Mouse (Mus musculus): Measurements from ENCODE around the gene Ggta1. TPM values are rescaled to one million over a fixed set of nuclear protein-coding genes. Genes with fewer than 3 reads are reported as not detected.

The Ggta1 gene
- polyA plus RNA-seq, 1 experiment from 2014 or later, result 30.4 TPM

GRCm38 (mm10) chr2:35449687-35450622 lies 13.1 kb downstream of the Ggta1 start:
- peaks cover 75% of the 10 kb centered on the region for H3K4me1 ChIP-seq
- no peaks in the 10 kb centered on the region for H3K9me3 ChIP-seq
- H3K27me3 ChIP-seq (ENCODE audit: insufficient read depth, poor library complexity, severe bottlenecking), result no peaks in the 10 kb centered on the region
- peak; percentile 72 for DNase-seq (ENCODE audit: low spot score)
- peaks cover 4% of the 10 kb centered on the region; the same call in 1 of the 2 replicates for H3K36me3 ChIP-seq
- no peak overlapping the region for H3K4me3 ChIP-seq
- 65% methylated on average over 12 of the region's 12 CpGs for WGBS
- peak overlapping the region; percentile 57 for H3K27ac ChIP-seq

GRCm38 (mm10) chr2:35448914-35449670 lies 13.9 kb downstream of the Ggta1 start:
- Histone ChIP-seq H3K27me3 (ENCODE audit: insufficient read depth, poor library complexity, severe bottlenecking) (no peaks in the 10 kb centered on the region), H3K4me3 (no peak overlapping the region), H3K27ac (peak overlapping the region; percentile 64), H3K4me1 (peaks cover 82% of the 10 kb centered on the region), H3K9me3 (no peaks in the 10 kb centered on the region), H3K36me3 (peaks cover 4% of the 10 kb centered on the region; the same call in 1 of the 2 replicates)
- peak; percentile 57 for DNase-seq (ENCODE audit: low spot score)
- 67% methylated on average over 9 of the region's 9 CpGs for WGBS

GRCm38 (mm10) chr2:35448215-35448913 lies 14.7 kb downstream of the Ggta1 start:
- Histone ChIP-seq H3K27ac (peak overlapping the region; percentile 64), H3K4me1 (peaks cover 82% of the 10 kb centered on the region), H3K9me3 (no peaks in the 10 kb centered on the region), H3K27me3 (ENCODE audit: insufficient read depth, poor library complexity, severe bottlenecking) (no peaks in the 10 kb centered on the region), H3K4me3 (no peak overlapping the region), H3K36me3 (peaks cover 4% of the 10 kb centered on the region; the same call in 1 of the 2 replicates)
- DNase-seq (ENCODE audit: low spot score), result no peak
- whole genome bisulfite sequencing, result 45% methylated on average over 7 of the region's 7 CpGs

GRCm38 (mm10) chr2:35447453-35447852 lies 15.6 kb downstream of the Ggta1 start:
- peaks cover 80% of the 10 kb centered on the region for H3K4me1 ChIP-seq
- H3K36me3 ChIP-seq, result peaks cover 4% of the 10 kb centered on the region; the same call in 1 of the 2 replicates
- 82% methylated on average over 7 of the region's 7 CpGs for WGBS
- peak overlapping the region; percentile 54; the same call in 1 of the 2 replicates for H3K27ac ChIP-seq
- H3K27me3 ChIP-seq (ENCODE audit: insufficient read depth, poor library complexity, severe bottlenecking), result no peaks in the 10 kb centered on the region
- DNase-seq (ENCODE audit: low spot score), result no peak
- no peaks in the 10 kb centered on the region for H3K9me3 ChIP-seq
- H3K4me3 ChIP-seq, result no peak overlapping the region

GRCm38 (mm10) chr2:35446798-35447197 lies 16.2 kb downstream of the Ggta1 start:
- Histone ChIP-seq H3K9me3 (no peaks in the 10 kb centered on the region), H3K4me3 (no peak overlapping the region), H3K36me3 (peaks cover 4% of the 10 kb centered on the region; the same call in 1 of the 2 replicates), H3K27me3 (ENCODE audit: insufficient read depth, poor library complexity, severe bottlenecking) (no peaks in the 10 kb centered on the region), H3K4me1 (peaks cover 80% of the 10 kb centered on the region), H3K27ac (0 out of 2 replicates have a peak overlapping the region, but pooled peaks have one; percentile 47)
- WGBS, result 74% methylated on average over 8 of the region's 8 CpGs
- DNase-seq (ENCODE audit: low spot score), result no peak

- H3K27ac ChIP-seq, result 0 out of 2 replicates have a peak overlapping the region, but pooled peaks have one; percentile 47
- no peak overlapping the region for H3K4me3 ChIP-seq
- DNase-seq (ENCODE audit: low spot score), result no peak
- peaks cover 4% of the 10 kb centered on the region; the same call in 1 of the 2 replicates for H3K36me3 ChIP-seq
- WGBS, result 66% methylated on average over 5 of the region's 5 CpGs
- H3K27me3 ChIP-seq (ENCODE audit: insufficient read depth, poor library complexity, severe bottlenecking), result no peaks in the 10 kb centered on the region
- H3K4me1 ChIP-seq, result peaks cover 80% of the 10 kb centered on the region
- H3K9me3 ChIP-seq, result no peaks in the 10 kb centered on the region
Measured at GRCm38 (mm10) chr2:35446300-35446699, 16.7 kb downstream of the Ggta1 start.

GRCm38 (mm10) chr2:35445610-35446009 lies 17.4 kb downstream of the Ggta1 start:
- peaks cover 77% of the 10 kb centered on the region for H3K4me1 ChIP-seq
- WGBS, result 69% methylated on average over 7 of the region's 7 CpGs
- peak overlapping the region; percentile 53 for H3K27ac ChIP-seq
- no peaks in the 10 kb centered on the region for H3K9me3 ChIP-seq
- no peaks in the 10 kb centered on the region for H3K27me3 ChIP-seq (ENCODE audit: insufficient read depth, poor library complexity, severe bottlenecking)
- no peak overlapping the region for H3K4me3 ChIP-seq
- H3K36me3 ChIP-seq, result peaks cover 4% of the 10 kb centered on the region; the same call in 1 of the 2 replicates
- DNase-seq (ENCODE audit: low spot score), result no peak

GRCm38 (mm10) chr2:35444764-35445262 lies 18.2 kb downstream of the Ggta1 start:
- peaks cover 69% of the 10 kb centered on the region for H3K4me1 ChIP-seq
- peaks cover 4% of the 10 kb centered on the region; the same call in 1 of the 2 replicates for H3K36me3 ChIP-seq
- no peaks in the 10 kb centered on the region for H3K27me3 ChIP-seq (ENCODE audit: insufficient read depth, poor library complexity, severe bottlenecking)
- 77% methylated on average over 6 of the region's 6 CpGs for WGBS
- DNase-seq (ENCODE audit: low spot score), result no peak
- no peak overlapping the region for H3K4me3 ChIP-seq
- H3K9me3 ChIP-seq, result no peaks in the 10 kb centered on the region
- peak overlapping the region; percentile 53 for H3K27ac ChIP-seq

- peak overlapping the region; percentile 53; the same call in 1 of the 2 replicates for H3K27ac ChIP-seq
- H3K27me3 ChIP-seq (ENCODE audit: insufficient read depth, poor library complexity, severe bottlenecking), result no peaks in the 10 kb centered on the region
- 71% methylated on average over 16 of the region's 16 CpGs for WGBS
- H3K4me1 ChIP-seq, result peaks cover 63% of the 10 kb centered on the region
- no peaks in the 10 kb centered on the region for H3K9me3 ChIP-seq
- H3K36me3 ChIP-seq, result peaks cover 4% of the 10 kb centered on the region; the same call in 1 of the 2 replicates
- H3K4me3 ChIP-seq, result no peak overlapping the region
- DNase-seq (ENCODE audit: low spot score), result no peak
Measured at GRCm38 (mm10) chr2:35443981-35444763, 18.9 kb downstream of the Ggta1 start.

- DNase-seq (ENCODE audit: low spot score), result no peak
- H3K27me3 ChIP-seq (ENCODE audit: insufficient read depth, poor library complexity, severe bottlenecking), result no peaks in the 10 kb centered on the region
- H3K4me1 ChIP-seq, result peaks cover 54% of the 10 kb centered on the region
- H3K27ac ChIP-seq, result no peak overlapping the region
- WGBS, result 83% methylated on average over 5 of the region's 5 CpGs
- H3K9me3 ChIP-seq, result no peaks in the 10 kb centered on the region
- H3K4me3 ChIP-seq, result no peak overlapping the region
- peaks cover 8% of the 10 kb centered on the region; the same call in 1 of the 2 replicates for H3K36me3 ChIP-seq
Measured at GRCm38 (mm10) chr2:35443325-35443724, 19.7 kb downstream of the Ggta1 start.

- DNase-seq (ENCODE audit: low spot score), result no peak
- H3K27me3 ChIP-seq (ENCODE audit: insufficient read depth, poor library complexity, severe bottlenecking), result no peaks in the 10 kb centered on the region
- H3K9me3 ChIP-seq, result no peaks in the 10 kb centered on the region
- no peak overlapping the region; the same call in 1 of the 2 replicates for H3K27ac ChIP-seq
- peaks cover 49% of the 10 kb centered on the region for H3K4me1 ChIP-seq
- WGBS, result 82% methylated on average over 6 of the region's 6 CpGs
- peaks cover 14% of the 10 kb centered on the region; the same call in 1 of the 2 replicates for H3K36me3 ChIP-seq
- no peak overlapping the region for H3K4me3 ChIP-seq
Measured at GRCm38 (mm10) chr2:35442079-35442478, 21.0 kb downstream of the Ggta1 start.

Measured in heart, embryonic 10.5 days (tissue).